Mouse (Mus musculus) right cerebral cortex, adult 2 months (tissue): Measurements from ENCODE around the gene Rhot2.
"Not testable (repeated sequence)": the region's sequence is repeated elsewhere in the genome, so short reads cannot be mapped to it uniquely, and the experiment has no call there.

Experiments used
- DNase-seq, 2 experiments: peaks; one replicate each; pipeline ENCODE4 v3.0.0; 2021 to 2022; ENCODE audit warnings: low spot score in 2 of 2

Rhot2 gene

DNA sequence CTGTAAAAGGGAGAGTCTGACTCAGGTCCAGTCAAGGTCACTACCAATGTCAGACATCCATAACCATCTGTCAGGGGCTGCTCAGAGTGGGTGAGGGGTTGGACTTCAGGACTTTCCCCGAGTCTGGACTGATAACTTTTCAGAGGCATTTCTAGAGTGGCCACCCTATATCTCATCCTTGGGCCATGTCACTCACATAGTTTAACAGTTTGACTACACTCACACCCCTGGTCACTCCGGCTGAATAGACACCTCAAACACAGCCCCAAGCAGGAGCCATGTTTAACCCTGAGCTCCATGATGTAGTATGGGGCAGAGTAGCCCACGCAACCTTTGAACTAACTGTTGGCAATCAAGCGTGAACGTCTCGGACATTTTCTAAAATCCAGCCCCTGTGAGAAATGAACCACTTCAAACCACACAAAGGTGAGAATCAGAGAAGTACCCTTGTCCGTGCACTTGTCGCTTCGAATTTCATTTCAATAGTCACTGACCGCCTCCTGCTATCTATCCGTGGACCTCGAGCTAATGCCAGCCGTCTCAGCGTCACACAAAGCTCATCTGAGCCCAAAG lies 29.6 kb upstream of the Rhot2 start:
- DNase-seq: no peak

DNA sequence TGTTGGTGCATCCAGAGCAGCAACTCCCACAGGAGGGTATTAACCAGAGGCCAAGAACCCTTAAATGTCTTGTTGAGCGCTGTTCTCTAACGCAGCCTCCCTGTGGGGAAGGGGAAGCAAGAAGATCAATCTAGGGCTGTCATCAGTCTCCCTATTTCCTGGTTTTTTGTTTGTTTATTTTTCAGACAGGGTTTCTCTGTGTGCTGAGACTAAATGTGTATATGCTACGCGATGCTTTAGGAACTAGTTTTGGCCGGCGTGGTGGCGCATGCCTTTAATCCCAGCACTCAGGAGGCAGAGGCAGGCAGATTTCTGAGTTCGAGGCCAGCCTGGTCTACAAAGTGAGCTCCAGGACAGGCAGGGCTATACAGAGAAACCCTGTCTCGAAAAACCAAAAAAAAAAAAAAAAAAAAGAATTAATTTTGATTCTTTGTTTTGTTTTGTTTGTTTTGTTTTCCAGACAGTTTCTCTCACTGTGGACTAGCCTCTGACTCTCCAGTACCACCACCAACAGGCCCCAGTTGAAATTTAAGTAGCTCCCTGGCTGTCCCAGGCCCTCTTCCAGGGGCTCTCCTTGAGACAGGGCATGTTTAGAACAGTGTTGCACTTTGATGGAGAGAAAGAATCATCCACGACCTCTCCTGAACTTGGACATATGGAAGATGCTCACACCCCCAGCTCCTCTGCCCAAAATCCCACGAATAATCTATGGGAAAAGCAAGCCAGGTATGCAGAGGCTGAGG lies 28.9 kb upstream of the Rhot2 start:
- no peak for DNase-seq

DNA sequence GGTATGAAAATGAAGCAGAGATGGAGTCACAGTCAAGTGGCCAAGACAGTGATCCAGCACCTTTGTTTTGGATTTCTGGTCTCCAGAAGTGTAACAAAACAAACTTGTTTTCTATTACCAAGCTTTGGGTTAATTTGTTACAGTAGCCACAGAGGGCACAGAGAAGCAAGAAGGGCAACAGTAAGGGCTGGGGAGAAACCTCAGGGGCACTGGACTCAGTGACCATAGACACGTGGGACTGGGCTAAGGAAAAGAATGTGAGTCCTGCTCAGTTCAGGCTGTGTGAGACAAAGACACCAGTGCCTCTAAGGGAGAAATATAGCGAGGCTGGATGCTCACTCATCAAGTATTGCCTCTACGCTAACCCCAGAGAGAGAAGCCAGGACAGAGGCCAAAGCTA lies 28.0 kb upstream of the Rhot2 start:
- no peak for DNase-seq

DNA sequence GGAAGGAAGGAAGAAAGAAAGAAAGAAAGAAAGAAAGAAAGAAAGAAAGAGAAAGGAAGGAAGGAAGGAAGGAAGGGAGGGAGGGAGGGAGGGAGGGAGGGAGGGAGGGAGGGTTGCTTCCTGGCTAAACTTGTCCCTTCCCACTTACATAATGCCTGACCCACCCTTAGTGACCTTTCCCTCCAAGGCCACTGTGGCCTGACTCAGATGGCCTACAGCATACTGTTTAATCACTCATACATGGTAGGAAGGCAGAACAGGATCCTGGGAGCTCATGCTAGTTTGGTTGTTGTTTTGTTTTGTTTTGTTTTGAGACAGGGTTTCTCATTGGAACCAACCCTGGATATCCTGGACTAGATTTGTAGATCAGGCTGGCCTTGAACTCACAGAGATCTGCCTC lies 26.9 kb upstream of the Rhot2 start:
- DNase-seq: not testable (repeated sequence)

DNA sequence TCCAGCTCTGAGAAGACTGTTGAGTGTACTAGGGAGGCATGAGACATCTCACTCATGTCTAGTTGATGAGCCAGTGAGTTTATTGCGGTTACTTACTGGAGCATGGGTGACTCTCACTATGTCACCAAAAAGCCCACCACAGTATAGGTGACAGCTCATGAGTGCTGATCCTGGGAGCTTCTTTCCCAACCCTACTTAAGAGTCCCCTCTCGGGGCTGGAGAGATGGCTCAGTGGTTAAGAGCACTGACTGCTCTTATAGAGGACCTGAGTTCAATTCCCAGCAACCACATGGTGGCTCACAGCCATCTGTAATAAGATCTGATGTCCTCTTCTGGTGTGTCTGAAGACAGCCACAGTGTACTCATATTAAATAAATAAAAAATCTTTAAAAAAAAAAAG lies 25.3 kb upstream of the Rhot2 start:
- no peak for DNase-seq

DNA sequence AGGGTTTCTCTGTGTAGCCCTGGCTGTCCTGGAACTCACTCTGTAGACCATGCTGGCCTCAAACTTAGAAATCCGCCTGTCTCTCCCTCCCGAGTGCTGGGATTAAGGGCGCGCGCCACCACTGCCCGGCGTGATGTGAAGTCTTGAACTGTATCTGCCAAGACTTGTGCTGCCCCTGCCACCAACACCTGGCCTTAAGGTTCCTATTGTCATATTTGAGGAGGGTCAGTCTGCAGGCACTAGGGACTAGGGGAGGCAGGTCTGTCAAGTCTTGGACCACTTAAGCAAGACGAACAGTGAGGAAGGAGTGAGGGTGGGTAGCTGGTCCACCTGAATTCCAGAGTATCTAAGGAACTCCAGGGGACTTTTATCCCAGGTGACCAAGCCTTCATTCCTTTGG lies 24.8 kb upstream of the Rhot2 start:
- DNase-seq: no peak

DNA sequence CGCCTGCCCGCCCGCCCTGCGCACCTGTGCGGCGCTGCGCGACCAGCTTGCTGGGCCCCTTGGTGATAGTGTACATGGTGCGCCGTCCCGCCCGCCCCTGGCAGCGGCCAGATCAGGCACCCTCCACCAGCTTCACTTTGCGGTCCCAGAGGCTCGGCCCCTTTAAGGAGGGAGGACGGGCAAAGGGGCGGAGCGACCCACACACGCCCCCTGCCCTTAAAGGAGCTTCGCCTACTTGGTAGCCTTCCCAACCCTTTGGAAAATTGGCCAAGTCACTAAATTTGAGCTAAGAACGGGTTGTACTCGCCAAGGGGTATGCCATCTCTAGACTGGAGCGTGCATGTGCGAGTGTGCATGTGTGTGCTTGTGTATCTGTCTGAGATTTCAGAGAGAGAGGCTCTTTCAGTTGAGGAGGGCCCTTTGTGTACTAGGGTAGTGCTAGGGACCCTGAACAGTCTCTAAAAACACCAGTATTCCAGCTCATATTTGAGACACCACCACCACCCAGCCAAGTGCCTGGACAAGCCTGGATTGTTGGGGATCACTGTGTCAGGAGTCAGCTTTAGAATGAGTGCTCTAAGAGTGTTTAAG lies 24.0 kb upstream of the Rhot2 start, which contains the start of gene Mcrip2:
Gene Mcrip2, minus strand, starts transcription at position 164 of the 591 bp plus-strand sequence.
- peak; percentile 76 to 82 for DNase-seq

DNA sequence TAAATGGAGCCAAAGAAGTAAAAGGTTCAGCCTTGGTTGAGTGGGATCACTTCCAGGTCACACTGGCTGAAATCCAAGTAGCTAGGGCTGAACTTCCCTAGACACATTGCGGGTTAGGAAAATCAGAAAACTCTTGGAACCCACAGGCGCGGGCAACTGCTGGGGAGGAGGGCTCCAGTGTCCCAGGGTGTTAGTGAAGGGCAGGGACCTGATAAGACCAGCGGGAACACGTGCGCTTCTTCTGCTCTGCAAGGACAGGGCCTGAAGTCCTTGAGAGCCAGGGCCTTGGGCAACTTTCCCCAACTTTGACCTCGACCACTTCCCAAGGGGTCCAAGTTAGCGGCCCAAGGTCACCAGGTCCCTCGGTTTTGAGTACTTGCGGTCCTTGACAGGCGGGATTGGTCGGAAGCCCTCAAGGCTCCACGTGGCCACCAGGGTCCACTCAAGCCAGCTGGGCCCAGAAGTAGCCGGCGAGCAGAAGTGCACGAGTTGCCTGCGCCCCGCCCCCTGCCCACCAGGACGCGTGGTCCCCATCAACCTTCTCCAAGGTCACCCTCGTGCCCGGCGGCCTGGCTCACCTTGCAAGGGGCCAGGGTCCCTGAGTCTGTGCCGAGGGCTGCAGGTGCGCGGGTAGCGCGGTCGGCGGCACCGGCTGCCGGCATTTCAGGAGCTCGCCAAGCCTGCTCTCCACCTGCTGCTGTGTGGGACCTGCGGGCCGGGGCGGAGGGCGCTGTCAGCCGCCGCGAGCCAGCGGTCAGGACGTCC lies 23.4 kb upstream of the Rhot2 start:
- no peak for DNase-seq

DNA sequence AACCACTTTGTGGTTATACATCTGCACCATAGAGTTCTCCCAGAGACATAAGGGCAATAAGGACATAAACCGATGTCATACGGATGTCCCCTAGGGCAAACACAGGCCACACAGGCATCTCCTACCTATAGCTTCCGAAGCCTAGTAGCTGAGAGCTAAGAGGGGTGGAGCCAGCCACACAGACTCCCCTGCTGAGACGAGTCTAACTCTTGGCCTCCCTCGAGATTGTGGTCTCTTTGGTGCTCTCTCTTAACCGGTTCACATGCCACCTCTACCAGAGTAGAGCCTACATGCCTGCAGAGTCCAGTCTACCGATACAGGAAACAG lies 22.8 kb upstream of the Rhot2 start:
- no peak for DNase-seq

DNA sequence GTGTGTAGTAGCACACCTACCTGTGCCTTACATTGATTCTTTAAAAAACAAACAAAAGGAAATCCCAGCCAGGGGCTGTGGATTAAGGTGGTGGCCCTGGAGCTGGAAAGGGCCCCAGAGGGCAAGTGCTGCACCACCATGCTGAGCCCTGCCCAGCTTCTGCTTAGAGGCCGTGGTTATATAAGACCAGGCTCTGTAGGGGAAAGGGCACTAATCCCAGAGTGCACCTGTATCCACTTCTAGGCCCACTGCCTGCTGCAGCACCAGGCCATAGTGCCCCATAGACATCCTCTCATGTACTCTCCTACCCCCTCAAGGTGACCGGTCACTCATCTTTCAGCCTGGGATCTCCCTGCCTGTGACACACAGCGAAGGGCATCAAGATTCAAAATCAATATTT lies 21.5 kb upstream of the Rhot2 start:
- DNase-seq: no peak

DNA sequence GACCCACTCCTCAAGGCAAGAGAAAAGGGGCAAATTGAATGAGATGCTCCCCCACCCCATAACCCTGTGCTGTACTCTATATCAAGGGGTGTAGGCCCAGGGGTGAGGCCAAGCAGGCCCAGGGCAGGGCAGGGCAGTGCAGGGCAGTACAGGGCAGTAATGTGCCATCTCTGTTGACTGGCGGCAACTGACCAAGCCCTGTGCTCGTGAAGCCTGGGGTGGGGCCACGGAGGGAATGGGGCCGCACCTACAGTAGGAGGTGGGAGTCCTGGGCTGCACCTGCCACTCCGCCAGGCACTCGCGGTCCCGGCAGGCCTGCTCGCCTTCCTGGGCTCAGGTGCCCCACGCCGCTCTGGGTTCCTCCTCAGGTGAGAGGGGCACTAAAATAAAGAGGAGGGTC lies 20.6 kb upstream of the Rhot2 start:
- no peak for DNase-seq

DNA sequence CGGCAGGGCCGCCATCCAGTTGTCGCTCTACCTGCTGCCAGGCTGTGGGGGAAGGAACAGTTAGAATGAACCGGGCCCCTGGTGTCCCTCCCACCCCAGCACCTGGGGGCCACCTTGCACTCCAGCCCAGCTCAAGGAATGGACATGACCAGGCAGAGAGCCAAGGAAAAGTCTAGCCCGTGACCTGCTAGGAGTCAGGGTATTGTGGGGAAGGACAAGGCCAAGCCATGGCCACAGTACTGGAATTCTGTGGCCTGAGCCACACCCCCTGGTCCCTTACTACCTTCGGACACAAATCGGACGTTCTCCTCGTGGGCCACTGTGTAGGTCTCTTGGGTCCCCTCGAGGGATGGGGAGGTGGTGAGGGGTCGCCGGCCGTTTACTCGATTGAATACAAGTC lies 19.7 kb upstream of the Rhot2 start:
- DNase-seq: no peak

DNA sequence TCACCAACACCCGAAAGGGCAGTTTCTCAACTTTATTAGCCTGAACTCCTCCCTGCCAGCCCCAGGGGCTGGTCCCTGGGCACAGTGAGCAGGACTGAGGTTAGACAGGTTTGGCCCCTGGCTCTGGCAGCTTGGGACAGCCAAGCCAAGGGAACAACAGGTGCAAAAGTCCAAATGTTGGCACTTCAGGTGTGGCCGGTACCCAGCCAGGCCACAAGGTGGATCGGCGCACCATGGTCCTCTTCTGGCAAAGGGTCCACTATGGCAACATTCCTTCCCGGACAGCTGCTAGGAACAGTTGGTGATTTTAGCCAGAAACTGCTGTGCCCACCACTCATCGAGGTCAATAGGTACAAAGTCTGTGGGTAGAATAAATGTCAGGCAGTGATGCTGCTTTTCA lies 19.0 kb upstream of the Rhot2 start:
- no peak for DNase-seq

DNA sequence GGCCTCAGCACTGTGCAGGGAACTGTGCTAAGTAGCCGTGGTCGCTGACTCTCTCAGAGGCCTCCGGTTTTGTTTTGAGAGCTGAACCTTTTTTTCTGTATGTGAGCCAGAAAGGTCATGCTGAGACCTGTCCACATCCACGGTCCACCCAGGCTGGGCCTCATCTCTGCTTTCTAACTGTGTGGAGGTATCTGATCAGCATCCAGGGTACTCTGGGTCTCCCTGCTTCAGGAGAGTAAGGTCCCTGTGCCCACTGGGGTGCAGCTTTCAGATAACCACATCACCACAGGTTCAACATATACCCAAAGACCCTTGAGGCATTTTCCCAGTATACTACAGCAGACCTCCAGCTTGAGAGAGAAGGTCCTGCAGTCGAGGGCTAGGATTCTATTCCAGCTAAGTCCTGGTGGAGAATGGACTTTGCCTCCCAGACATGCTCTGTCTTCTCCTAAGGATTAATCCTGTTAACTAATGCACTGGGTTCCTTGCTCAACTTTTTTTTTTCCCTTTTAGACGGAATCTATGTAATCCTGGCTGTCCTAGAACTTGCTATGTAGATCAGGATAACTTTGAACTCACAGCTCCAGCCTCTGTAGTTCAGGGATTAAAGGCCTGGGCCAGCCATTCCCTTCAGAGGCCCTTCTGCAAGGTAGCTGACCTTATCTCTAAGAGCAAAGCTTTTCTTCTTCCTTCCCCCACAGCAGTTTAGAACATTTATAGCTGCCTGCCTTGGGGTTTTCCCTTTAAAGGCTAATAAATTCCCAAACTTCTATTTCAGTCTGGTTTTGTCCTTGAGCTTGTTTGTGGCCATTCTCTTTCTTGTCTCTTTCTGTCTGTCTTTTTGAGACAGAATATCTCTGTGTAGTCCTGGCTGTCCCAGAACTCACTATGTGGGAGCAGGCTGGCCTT lies 17.3 kb upstream of the Rhot2 start:
- DNase-seq: no peak

DNA sequence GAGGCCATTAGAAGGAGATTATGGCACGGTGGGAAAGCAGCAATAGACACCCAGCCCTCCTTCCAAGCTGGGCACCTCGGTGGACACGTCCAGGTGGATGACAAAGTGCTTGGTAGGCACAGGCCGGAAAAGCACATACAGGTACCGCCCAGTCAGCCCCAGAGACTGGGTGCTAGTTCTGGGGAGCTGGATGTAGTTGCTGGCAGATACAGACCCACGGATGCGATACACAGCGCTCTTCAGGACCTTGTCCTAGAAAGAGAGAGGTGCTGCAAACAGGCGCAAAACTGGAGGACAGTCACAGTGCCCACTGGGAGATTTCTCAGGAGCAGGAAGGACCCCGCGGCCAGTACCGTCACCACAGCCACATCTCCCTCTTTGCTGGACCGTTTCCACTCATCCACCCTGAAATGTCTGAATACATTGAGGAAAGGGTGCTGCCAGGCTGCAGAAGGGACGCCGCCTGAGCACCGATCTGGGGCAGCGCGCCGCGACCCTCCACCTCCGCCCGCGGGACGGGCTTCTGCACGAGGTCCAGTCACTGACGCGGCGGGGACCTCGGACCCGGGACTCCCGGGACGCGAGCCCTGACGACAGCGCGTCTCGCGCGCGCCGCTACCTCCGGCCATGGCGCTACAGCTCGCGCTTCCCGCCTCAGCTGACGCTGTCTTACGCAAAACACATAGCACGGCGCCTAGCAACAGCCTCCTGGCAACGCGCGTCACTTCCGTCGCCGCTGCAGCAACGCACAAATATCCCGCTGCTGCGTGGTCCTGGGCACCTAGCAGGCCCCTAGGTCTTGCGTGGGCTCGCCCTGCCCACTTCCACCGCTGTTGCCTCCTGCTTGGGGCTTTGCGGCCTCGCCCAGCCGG lies 16.4 kb upstream of the Rhot2 start, which contains the start of gene Wdr90:
Gene Wdr90, minus strand, starts transcription at position 670 of the 872 bp plus-strand sequence.
- DNase-seq: peak; percentile 94 to 97

DNA sequence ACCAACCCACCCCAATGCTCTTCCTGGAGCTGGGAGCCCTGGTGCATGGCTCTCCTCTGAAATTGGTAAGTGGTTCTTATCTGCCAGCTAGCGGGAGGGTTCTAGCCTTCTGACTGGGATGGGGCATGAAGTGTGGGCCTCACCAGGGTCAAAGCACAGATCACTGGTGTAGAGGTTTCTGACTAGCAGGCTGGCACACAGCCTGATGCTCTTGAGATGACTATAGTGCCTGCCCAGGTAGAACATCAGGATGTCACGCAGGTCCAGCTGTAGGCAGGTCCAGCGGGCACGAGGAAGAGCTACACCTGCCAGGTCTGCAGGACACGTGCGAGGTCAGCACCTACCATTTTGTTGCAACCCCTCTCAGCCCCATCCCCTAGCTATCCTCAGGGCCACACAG lies 15.6 kb upstream of the Rhot2 start:
- DNase-seq: no peak

DNA sequence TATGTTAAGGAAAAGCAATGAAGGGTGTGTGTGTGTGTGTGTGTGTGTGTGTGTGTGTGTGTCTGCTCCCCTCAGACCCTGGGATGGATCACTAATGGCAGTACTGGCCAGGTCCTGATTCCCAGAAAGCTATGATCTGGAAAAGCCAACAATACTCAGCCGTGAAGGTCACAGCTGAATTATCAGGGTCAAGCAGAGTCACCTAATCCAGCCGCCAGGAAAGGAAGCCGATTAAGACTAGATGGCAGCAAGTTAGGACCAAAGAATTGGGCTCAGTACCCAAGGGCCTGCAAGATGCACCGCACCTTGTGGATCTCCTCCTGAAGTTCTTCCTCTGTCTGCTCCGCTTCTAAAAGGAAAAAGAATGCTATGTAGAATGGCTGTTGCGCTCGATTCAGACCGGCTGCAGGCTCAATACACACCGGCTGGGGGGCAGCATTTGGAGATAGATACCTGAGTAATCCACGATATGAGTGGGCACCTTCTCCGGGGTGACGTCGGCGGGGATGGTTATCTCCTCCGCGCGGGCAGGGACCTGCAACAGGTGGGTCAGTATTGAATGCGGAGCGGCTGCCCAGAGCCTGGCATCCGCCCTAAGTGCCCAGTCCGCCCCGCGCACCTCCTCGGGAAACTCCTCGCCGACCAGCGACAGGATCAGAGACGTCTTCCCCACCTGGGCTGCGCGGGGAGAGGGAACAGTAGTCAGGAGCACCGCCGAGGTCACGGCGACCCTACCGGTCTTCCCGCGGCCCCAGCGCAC lies 835 bp downstream of the Rhot2 start:
- DNase-seq: peak in 1 of 2 experiments; percentile 57

DNA sequence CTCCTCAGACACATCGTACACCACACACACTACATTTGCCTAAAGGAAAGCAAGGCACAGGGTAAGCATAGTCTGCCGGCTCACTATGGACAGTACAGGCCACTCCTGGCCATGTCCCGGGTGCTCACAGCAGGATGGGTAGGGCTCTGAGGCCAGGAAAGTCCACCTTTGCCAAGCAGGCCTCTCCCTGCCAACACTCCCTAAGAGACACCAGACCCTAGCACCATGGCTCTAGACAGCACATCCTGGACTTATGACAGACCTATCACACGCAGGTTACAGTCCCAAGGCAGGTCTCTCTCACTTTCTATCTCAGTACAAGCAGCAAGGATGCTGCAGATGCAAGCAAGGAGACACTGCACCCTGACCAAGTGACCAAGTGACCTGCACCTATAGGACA lies 1.5 kb downstream of the Rhot2 start:
- no peak for DNase-seq

DNA sequence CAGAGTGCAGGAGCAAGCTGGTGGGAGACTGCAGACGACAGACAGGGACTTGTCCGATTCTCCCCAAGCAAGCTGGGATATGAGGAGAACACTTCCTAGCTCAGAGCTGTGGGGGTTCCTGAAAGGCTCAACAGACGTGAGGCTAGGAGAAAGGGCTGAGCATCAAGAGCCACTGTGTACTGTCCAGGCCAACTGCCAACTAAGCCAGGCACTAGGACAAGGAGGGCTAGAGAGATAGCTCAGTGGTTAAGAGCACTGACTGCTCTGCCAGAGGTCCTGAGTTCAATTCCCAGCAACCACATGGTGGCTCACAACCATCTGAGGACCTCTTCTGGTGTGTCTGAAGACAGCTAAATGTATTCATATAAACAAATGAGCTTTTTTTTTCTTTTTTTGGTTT lies 2.1 kb downstream of the Rhot2 start:
- DNase-seq: no peak
